Mouse (Mus musculus) urinary bladder, adult 18-20 months (tissue): ENCODE measurements at regions not wholly inside any gene's neighbourhood (a gene's known extent, or its start where the extent isn't known, plus 50 kb on each side); places are given as distances from the start of the nearest gene placed in this dataset.

Experiments
- DNase-seq, 2 experiments: peaks; one replicate each; pipeline ENCODE4 v3.0.0; 2022; ENCODE audit warnings: low spot score in 2 of 2, mixed read lengths in 2 of 2

DNA sequence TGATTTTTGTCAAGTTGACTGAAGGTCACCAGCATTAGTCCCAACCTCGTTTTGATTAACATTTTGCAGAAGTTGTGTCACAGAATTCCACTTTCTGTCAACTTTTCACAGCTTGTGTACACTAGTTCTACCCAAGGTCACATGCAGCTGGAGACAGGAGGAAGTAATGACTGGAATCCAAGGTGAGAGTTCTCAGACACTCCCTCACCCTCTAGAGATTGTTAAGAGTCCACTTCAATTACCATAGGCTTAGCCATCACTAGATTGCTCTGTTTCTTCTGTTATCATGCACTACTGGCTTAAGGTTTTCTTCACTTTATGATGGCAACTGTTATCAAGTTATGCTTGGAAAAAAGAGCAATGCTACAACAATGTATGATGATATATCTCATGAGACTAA, 379.0 kb downstream of the Samd5 start:
- DNase-seq: no peak

DNA sequence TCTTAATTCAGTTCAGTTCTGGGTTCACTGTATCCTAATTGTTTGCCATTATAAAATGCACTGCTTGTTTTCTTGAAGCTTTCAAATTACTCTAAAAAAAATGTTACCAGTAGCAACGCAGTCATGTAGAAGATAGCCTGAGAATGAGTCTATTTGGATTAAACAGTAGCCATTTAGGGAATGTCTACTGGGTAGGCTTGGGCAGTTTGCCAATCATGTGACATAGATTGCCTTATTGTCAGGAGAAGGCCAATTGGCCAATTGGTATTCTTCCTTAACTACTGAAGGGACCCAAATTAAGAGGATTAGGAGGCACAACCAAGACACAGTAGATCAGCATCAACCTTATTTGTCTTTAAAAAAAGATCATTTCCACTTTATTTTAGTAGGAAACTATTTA, 379.7 kb downstream of the Samd5 start:
- DNase-seq: no peak

DNA sequence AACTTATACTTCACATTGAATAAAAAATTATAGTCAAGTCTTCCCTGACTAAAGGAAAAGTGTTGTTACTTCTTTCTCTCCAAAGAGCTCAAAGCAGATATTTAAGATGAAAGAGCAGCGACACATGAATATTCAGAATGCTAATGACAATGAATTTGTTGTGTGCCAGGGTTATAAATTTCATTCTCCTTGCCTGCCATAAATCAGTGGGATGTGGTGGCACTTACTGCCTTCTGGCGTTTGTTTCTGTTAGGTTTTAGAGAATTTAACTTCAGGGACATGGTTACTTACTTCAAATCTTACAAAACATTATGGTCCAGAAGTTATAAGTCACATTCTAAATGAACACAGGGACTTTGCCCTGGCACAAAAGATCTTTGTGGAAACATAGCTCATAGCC, 380.4 kb downstream of the Samd5 start:
- no peak for DNase-seq

DNA sequence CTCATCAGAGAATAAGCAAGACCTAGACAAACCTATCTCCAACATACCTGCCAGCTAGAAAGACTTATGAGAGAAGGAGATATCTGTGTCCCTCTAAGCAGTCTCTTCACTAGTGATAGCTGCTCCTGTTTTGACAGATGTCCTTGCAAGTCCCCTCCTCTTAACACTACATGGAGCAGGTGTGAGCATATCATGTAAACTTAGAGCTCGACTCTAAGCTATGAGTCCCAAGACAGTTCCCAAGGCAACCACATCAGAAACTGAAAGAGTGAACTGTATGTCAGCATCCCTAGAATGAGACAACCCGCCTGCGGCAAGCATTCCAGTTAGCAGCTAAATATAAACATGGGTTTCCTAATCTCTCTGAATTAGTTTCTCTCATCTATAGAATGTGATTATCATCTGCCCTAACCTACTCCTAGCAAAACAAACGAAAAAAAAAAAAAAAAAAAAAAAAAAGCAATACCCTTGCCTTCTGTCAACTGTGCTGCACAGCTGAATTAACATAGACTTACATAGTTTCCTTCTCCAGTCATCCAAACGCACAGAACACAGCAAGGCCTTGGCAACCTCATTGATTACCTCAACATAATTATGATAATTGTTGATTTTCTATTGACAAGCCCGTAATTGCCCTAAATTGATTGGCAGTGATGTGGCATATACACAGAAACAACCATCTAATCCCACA, 383.4 kb downstream of the Samd5 start:
- DNase-seq: no peak

DNA sequence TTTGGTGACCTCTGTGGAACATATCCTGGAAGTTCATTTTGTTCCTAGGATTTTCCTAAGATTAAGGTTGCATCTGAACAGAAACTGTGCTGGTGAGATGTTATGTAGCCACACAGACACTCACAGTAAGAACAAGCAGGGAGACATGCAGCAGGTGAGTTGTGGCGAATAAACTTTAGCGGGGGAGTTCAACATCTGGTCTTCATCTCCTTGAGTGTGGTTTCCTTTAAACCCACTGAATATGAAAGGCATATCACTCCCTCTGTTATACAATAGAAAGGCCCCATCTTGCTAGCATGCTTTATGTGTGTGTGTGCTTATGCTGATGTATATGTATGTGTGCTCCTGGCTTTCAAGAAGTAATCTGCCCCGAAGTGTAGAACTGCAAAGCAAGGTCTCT, 387.1 kb upstream of the Sash1 start:
- DNase-seq: no peak

DNA sequence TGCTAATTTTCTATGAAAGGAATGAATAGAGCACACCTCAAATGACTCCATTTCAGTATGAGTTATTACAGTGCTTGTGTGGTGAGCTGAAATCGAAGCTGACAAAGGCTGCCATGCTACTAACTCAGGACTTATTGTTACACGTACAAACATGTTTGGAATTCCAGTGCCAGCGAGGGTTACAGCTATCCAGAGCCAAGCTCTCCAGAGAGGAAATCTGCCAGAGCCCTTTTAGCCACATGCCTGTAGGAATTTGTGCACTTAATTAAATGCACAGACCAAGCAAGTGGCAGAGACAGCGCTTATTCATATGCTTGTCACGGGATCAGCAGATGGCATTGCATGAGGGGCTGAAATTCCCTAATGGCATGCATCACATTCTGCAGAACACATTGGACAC, 386.4 kb upstream of the Sash1 start:
- no peak for DNase-seq

DNA sequence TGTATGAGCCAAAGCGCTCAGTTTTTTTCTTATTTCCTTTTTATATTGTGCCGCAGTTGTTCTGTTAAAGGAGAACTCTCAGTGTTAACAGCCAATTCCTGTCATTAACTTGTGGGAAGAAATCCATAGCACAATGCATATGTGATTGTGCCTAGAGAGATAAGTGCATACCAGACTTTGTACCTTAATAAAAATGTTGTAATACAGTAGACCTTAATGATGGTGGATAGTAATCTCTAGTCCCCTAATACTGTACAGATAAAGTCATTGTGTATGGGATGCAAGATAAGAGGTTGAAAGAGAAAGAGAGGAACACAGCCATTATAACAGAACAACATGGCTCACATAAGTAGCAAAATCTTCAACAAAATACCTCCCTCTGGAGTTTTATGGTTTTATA, 379.7 kb upstream of the Sash1 start:
- DNase-seq: no peak

DNA sequence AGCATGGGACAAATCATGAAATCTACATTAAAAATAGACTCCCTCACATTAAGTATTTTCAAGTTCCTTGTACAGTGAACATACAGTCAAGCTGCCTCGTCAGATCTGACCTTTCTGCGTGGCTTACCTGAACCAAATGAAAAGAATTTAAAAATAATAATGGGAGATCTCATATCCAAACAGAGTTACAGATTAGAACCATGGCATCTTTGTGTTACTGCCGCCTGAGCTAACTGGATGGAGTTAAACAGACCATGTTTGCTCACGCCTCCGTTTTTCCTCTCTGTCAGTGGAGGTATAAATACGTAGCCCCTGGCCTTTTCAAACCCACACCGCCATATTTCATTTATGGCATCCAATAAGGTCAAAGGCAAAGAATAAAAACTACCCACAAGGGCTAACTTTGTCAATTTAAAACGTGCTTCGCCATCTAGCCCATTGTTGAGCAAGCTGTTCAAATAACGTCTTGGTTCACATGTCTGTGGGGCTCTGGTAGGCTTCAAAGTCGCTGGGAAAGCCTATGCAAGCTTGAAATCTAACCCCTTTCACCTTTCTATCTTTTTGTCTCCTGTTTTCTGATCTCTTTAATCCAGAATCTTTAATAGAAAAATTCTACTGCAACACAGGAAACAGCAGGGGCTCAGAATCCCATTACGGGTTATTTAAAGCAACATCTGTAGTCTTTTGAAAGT, 378.6 kb upstream of the Sash1 start:
- DNase-seq: no peak

DNA sequence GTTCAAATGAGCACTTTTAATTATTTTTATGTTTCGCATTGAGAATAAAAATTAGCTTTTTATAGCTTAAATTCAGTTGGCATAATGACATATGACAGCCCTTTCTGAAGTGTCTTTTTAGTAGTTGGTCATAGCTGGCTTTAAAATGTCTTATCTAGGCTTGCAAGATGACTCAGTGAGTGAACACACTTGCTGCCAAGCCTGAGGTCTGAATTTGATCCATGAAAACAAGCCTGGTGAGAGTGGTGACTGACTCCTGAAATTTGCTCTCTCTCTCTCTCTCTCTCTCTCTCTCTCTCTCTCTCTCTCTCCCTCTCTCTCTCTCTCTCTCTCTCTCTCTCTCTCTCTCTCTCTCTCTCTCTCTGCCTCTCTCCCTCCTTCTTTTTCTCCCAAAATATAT, 372.8 kb upstream of the Sash1 start:
- DNase-seq: no peak

DNA sequence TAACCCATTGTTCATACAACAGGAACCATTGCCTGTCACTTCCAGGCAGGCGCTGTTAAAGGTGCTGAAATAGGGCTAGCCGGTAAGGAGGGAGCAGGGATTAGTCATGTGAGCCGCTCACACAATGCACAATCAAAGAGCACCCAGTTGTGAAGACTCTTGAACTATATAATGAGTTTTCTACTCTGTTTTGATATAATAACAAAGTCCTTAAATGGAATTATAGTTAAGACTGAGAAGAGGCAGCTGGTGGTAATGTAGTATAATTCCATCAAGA, 367.0 kb upstream of the Sash1 start:
- DNase-seq: no peak

DNA sequence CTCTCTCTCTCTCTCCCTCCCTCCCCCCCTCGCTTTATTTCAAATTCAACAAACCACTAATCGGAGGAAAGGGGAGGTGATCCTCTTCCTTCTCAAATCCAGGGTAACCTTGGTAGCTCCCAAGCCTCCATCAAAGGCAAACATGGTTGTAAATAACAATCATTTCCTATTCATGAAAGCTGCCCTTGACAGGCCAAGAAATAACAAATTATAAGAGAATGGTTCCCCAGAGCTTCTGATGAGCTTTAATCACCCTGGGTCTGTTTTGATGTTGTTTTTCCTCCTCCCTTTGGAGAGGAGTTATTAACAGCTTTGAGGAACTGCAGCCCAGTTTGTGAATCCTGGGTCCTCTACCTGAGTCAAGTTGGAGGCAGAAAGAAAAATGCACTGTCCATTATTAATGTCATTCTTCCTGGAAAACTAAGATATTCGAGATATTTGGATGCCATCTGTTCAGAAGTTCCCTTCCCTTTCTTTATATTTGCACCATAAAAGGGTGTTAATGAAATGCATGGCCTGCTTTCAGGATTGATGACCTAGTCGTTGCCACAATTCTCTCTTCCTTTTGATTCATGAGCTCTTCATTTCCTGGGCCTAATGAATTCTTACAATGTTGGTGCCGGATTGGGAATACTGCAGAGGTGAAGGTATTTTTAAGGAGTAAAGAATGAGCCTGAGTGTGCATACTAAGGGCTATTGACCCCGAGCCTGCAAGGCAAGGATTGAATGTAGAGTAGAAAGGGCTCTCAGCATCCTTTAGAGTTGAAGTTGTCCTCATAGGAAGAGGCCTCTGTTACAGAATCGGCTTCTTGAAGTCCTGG, 366.5 kb upstream of the Sash1 start:
- no peak for DNase-seq

DNA sequence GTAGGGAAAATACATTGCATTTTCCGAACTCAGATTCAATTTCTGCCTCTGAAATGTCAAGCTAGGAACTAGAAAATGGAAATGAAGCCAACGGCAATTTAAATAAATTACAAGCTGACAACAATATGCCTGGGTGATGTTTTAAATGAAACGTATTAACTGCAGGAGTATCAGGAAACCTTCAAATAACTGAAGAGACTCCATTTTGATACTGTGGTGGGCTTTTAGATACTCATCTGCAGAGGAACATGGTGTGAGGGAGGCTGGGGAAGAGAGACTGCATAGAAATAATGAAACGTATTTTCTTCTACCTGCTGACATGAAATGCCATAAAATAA, 357.4 kb upstream of the Sash1 start:
- DNase-seq: no peak

DNA sequence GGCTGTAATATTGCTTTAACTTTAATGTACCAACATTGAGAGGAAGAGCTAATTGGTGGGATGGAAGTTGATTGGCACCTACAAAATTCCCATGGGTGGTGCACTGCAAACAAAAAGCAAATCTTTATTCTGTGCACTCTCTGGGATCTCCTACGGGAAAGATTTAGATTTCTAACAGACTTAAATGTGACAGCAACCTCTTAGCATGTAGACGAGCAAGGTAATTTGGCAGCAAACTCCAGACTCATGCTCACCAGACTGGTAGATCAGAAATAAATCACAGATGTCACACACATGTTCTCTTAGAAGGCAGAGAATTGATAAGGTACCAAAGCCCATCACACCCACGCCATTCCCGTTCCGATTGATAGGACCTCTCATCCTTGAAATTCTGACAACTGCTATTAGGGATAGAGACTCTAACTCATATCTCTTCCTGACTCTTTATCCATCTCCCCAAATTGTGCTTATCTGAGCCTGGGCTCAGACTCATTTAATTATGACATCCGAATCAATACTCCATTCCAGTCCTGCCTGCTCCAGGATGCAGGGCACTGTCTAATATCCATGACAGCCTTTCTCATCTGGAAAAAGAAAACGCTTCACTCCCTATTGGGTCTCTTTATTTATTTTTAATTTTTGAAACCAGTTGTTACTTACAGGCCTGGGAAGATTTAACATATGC, 356.9 kb upstream of the Sash1 start:
- no peak for DNase-seq

DNA sequence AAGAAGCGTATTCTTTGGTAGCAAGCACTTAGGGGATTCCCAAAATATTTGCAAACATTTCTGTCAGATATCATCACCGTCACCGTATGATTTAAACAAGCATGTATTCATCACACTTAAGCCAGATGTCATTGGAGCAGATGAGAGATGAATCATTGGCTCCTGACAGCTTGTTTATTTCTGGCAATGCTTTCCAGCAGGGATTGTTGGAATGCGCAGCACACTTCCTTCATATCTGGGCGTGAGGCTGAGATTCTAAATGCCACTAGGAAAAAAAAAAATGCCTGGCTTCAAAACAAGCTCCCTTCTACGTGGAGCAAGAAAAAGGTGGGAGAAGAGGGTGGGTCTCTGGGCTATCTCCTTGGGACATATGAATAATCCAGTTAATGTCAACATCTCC, 354.1 kb upstream of the Sash1 start:
- no peak for DNase-seq

DNA sequence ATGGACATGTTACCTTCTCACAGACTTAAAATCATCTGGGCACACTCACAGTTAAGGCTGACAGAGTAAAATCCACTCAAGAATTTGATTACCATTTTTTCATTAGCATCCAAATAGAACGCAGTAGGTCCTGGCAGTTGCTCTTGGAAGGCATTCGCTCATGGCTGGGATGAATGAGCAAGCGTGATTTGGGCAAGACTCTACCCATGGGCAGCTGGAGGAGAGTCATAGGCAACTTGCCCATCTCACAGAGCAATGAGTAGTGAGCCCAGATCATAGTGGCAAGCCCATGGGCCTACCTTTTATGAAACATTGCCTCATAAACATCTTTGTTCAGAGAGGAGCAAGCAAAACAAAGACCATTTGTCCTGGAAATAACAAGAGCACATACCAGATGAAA, 345.9 kb upstream of the Sash1 start:
- DNase-seq: no peak

DNA sequence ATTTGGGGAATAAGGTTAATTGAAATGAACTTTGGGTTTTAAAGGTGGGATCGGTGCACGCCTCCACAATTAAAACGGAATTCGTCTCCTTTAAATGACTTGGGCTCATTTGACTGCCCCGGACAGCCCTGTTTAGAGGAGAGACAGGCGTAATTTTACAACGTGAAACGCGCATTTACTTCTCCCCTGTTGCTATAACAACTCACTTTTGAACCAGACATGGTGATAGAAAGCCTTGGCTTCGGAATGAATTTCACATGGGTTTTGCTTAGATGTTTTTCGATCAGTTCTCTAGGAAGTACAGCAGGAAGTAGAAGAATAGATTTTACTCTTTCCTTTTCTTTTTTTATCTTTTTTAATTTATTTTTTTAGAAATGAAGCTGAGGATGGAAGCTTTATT, 343.2 kb upstream of the Sash1 start:
- no peak for DNase-seq

DNA sequence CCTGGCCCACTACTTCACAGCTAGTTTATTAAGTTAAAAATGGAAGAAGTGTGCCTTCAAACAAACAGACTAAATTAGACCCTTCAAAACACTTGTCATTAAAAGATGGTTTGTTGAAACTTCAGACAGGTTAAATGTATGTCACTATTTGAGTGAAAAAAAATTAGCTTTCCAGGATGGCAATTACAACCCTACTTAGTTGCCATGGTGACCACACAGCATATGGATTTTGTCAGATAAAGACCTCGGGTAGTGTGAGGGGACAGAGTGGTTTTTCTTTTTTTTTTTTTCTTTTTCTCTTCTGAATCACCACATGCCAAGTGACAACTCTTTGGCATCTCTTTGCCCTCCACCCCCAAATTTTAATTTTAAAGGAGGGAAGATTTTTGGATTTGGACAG, 341.5 kb upstream of the Sash1 start:
- no peak for DNase-seq

DNA sequence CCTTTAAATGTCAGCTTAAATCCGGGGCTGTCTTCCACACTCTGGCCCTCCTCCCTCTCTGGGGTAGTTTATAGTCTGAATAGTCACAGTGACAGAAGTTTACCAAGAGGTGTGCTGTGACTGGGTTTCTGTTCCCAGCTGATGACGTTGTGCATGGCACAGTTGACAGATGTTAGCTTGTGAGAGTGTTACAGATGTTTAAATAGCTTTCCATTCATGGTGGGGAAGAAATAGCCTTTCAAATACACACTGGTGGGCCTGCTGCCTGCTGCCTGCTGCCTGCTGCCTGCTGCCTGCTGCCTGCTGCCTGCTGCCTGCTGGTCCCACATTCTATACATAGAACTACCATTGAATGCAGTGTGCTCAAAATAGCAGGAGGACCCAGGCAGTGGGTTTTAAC, 324.8 kb upstream of the Sash1 start:
- no peak for DNase-seq

DNA sequence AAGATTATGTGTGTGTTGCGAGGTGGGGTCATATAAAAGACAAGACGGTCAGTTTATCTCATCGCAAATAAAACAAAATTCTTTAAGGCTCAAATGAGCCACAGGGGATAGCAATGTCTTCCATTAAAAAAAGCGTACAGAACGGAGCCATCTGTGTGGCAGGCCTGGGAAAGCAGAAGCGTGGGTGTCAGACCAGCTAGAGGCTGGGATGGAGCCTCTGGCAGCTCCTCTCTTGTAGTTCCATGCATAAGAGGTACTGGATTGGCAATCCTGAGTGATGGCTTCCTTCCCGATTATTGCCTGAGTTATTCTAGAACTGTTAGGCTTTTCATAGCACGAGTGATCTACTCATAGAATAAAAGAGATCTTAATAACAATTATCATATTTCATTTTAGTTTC, 318.2 kb upstream of the Sash1 start:
- no peak for DNase-seq

DNA sequence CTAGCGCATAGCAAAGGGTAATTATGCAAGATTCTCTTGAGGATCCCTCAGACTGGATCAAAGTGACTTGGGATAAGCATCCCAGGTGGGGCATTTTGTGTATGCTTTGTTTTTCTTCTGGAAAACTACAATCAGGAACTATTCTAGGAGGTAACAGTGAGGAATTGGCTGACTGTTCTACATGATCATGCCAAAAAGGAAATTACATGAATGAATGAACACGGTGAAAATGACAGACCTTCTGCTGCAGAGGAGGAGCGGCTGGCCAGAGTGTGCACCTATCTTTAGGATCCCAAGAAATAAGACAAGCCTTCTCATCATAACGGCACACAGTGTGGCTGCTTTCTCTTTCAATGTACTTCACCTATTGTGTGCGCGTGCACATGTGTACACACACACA, 317.5 kb upstream of the Sash1 start:
- DNase-seq: no peak

DNA sequence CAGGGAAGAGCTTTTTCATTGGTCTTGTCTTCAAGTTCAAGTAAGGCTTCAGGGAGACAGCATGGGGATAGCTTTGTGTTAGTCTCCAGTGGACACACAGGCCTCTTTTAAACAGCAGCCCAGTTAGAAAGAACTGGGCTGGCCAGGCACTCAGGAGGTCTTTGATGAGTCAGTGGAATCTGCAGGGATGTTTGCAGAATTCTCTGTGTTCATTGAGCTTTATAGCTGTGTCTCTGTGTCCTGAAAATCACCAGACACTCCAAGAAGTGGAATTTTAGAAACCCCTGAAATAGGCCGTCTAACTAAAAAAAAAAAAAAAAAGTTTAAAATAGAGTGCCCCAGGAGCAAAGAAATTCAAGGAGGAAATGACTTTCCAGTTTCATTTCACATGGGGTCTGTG, 317.1 kb upstream of the Sash1 start:
- no peak for DNase-seq

DNA sequence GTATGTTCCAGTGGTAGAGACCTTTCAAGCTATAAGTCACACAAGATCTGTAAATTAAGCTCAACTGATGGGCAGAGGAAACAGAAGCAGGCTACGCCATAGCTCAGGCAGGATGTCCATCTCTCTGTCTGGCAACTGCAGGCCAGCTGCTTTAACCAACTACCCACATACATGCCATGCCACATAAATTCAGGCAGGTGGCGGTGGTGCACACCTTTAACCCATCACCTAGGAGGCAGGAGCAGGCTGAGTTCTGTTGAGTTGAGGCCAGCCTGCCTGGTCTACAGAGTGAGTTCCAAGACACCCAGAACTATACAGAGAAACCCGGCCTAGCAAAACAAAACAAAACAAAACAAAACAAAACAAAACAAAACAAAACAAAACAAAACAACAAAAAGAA, 289.1 kb upstream of the Sash1 start:
- DNase-seq: no peak

DNA sequence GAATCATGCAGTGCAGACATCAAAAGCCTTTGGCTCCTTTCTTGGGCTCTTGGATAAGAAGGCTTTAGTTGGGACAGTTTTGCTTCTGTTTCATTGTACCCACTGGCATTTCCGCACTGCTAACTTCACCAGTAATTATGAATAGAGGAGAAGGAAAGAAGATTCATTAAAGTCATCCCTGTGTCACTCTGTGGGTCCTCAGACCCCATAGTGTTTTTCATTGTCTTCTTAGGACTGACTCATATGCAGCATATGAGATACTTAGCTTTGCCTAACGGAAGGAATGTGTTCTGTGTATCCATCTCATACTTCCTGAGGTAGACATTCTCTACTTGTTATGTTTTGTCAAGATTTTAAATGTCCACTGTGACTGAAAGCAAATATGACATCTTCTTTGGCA, 287.6 kb upstream of the Sash1 start:
- no peak for DNase-seq
